Mouse (Mus musculus): Measurements from ENCODE around the gene Sept4.

Gene Sept4

DNA sequence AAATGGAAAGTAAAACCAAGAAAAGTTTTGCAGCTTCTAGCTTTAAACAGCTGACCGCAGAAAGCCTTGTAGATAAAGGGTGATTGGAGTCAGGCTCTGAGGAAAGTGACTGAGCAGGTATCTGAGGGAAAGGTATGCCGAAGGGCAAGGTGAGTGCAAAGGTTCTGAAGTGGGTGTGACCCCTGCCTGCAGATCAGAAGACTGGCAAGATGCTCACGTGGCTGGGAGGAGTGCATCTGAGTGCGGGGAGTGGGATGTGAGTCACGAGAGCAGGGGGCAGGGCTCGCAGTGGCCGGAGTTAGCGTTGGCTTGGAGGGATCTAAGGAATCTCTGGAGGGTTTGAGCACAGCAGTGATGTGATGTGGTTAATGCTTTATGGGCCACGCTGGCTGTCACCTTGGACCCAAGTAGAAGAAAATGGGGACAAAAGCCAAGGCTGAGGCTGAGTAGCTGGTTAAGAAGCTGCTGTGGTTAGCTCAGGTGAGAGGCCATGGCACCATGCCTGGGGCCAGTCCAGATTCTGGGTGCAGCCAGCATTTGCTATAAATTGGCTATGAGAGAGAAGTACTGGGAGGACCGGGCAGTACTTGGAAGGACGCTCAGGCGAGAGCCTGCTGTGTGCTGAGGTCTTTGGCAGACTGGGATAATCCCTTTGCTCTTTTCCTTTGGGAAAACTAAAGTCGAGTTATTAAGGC lies 30.8 kb downstream of the Sept4 start:
- no peak for DNase-seq (ENCODE audit: low read depth, low spot score)

DNA sequence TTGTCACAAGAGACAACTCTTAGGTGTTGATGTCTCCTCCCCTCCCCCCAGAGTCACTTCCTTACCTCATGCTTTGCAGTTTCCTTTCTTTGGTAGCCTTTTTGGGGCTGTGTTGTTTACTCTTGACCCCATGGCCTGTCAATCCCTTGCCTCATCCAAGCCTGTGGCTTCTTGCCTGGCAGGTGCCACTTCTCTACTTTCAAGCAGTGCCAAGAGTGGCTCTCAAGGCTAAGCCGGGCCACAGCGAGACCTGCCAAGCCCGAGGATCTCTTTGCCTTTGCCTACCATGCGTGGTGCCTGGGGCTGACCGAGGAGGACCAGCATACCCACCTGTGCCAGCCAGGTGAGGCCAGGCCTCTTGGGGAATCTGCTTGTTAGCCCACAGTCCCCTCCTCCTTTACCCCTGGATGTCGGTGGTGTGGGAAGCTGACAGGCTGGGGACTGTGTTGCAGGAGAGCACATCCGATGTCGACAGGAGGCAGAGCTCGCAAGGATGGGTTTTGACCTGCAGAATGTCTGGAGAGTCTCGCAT lies 31.7 kb downstream of the Sept4 start:
- DNase-seq (ENCODE audit: low read depth, low spot score): no peak

DNA sequence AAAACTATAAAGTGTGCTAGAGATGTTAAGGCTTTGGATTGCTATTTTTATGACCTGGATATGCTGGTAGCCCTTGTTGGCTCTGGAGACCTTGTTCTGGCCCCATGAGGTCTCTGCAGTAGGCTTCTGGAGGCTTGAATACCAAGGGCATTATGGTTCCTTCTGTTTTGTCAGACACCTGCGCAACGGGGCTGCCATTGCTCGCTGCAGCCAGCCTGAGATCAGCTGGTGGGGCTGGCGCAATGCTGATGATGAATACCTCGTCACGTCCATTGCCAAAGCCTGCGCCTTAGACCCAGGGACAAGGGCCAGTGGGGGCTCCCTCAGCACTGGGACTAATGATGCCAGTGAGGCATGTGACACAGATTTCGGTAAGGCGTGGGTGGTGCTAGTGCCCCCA lies 33.5 kb downstream of the Sept4 start:
- no peak for DNase-seq (ENCODE audit: low read depth, low spot score)

DNA sequence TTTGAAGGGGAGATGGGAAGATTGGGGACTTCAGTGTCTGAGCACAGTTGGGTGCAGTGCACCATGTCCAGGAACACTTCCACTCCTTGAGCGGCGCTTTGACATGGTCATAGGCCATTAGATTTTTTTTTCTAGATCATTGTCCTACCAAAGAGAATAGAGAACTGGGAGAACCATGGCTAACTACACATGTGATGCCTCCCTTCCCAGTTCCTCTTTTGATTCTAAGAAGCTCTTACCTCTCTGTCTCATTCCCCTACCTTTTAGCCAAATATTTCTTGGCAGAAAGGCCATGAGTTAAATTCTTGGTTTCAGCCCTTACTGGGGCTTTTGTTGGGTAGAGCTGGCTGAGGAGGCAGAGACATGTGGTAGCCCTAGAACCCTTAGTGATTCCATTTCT lies 34.9 kb downstream of the Sept4 start:
- no peak for DNase-seq (ENCODE audit: low read depth, low spot score)

DNA sequence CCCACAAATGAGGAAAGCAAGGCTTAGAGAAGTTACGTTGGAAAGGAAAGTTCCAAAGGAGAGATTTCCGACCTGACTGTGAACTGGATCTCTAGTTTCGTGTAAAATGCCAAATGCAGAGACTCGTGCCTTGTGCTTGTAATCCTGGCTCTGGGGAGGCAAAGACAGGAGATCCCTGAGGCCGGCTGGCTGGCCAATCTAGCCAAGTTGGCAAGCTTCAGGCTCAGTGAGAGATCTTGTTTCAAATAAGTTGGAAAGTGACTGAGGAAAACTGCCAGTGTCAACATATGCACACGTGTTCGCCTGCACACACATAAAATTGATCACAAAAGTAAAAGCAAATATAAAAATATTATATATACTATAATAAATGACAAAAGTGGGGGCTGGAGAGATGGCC lies 40.6 kb downstream of the Sept4 start:
- DNase-seq (ENCODE audit: low read depth, low spot score): no peak

DNA sequence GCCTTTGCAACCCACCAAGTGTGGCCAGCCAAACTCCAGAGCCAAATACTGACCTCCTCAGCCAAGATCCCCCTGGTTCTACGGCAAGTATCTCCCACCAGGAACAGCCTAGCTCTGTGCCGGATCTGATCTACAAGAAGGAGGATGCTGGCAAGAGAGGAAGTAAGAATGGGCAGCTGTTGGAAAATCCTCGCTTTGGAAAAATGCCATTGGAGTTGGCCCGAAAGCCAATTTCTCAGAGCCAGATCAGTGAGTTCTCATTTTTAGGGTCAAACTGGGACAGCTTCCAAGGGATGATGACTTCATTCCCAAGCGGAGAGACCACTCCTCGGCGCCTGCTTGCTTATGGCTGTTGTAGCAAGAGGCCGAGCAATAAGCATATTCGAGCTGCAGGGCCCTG lies 42.8 kb downstream of the Sept4 start:
- DNase-seq (ENCODE audit: low read depth, low spot score): no peak

DNA sequence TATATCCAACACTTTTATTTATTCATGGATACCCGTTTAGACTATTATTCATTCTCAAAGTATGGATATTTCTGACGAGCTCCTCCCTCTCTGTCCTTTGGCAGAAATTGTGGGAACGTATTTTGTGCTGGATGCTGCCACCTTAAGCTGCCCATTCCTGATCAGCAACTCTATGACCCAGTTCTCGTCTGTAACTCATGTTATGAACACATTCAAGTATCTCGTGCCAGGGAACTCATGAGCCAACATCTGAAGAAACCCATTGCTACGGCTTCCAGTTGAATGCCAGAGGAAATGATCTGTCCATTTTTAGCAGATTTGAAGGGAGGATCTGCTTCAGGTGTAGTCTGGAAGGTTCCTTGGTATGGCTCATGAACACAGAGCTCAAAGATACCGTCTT lies 45.3 kb downstream of the Sept4 start:
- DNase-seq (ENCODE audit: low read depth, low spot score): no peak

DNA sequence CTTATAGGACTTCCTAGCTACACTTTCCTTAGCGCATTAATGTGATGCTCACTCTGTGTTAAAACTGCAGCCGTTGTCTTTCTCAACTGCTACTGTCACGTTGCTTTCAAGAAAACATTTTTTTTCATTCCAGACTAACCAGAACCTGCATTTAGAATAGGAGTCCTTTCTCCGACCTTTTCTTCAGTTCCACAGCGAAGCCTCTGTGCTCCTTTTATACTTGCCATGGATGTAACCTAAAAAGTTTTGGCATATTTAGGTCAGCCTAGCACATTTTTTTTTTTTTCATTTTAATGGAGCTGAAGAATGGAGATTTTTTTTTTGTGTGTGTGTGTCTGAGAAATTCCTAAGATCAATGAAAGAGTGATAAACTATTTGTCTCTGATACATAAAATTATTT lies 46.8 kb downstream of the Sept4 start:
- DNase-seq (ENCODE audit: low read depth, low spot score): no peak

DNA sequence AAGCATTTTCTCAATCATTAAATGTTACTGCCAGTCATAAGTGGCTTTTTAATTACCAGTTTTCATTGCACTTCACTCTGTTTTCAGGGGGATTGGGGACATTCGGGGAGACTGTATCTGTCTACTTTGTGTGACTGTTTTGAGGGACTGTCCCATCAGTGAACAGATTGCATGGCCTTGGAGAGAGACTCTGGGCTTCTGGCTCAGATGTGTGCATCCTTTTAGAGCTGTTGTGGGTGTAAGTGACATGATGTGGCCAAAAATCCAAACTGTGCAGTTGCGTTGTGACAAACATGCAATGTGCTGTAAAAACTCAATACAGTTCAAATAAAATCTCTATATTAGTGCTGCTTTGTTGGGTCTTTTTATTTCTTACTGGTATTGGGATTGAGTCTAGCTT lies 47.2 kb downstream of the Sept4 start:
- DNase-seq (ENCODE audit: low read depth, low spot score): no peak

DNA sequence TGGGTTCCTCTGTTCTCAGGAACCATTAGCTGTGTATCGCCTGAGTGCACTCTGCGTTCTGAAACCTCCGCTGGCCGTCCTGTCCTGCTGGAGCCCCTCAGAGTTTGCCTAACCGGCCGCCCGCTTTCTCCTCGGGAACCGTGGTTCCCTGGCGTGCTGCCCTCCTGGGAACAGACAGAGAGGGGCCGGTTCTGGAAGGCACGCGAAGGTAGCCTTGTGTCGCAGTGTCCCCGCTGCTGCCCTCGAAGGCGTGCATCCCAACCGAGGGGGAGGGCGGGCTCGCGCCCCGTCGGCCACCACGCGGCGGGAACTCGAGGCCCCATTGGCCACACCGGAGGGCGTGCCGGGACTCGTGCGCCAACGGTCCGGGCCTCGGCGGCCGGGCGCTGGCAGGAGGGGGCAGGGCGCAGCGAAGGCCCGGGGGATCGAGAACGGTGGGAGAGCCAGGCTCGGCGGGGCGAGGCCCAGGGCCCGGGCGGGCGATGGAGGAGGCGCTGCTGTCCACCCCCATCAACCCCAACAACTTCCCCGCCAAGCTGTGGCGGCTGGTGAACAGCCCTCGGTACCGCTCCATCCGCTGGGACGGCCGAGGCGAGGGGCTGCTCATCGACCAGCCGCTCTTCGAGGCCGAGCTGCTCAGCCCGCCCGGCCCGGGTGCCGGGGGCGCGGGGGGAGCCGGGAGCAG lies 48.2 kb downstream of the Sept4 start, which contains the start of gene Hsf5:
TSS of gene Hsf5 (plus strand) at position 375 of the 685 bp plus-strand sequence.
- DNase-seq (ENCODE audit: low read depth, low spot score): peak; percentile 31

DNA sequence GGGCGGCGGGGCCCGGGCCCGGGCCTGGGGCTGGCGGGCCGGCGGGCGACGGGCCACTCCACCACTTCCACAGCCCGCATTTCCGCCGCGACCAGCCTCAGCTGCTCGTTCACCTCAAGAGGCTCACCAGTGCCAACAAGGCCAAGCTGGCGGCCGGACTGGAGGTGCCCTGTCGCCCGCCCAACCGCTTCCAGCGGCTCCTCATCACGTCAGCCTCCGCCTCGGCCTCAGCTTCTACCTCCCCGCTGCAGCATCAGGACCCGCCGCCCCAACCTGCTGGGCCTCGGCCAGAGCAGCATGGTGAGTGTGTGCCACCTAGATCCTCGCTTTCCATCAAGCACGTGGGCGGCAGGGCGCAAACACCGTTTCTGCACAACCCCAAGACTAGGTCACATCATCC lies 48.9 kb downstream of the Sept4 start:
- peak; percentile 26 for DNase-seq (ENCODE audit: low read depth, low spot score)

DNA sequence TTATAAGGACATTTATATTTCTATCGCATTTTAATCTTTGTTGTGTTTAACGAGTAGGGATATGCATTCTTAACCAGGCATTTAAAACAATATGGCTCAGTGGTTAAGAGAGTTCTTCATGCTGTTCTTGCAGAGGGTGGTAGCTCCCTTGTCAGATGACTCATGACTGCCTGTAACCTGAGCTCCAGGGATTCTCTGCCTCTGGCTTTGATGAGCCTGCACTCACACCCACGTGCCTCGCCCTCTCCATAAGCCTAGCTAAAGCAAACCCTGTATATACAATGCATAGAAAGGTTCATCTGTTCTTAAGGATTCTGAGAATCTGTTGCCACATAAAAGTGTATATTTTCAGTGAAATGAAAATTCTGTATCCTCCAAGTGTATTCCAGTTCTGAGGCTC lies 54.5 kb downstream of the Sept4 start:
- peak; percentile 46 for DNase-seq (ENCODE audit: low read depth, low spot score)

DNA sequence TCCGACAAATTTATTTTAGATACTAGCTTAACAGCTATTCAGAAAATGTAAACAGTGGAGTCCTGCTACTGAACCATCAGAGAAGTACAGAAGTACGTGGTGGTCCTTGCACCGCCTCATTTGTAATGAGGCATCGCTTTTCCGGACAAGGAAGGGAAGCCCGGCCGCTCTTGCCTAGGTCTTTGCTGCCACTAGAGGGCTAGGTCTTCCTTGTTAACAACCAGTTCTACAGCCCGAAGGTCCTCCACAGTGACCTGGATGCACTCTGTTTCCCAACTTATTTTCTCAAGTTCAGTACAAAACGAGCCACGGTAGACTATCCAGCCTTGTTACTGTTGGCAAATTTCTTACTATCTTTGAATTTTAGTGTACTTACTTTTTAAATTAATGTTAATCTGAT lies 61.2 kb downstream of the Sept4 start:
- peak; percentile 70 for DNase-seq (ENCODE audit: low read depth, low spot score)

DNA sequence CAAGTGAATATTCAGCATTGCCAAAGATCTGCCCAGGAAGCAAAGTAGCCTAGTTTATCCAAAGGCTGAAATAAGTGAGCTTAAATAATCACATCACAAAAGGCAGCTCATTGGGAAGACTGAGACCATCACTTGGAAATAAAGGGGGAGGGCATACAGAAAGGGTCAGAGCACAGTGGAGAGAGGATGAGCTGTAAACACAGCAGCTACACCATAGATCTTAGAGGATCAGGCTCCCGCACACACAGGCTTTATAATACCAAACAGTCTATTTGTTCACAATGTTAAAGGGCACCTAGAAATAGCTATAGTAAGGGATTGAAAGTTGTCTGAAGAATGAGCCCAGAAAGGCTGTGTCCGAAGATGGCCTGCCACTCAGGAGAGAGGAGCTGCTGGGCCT lies 70.1 kb downstream of the Sept4 start:
- peak; percentile 17 for DNase-seq (ENCODE audit: low read depth, low spot score)

DNA sequence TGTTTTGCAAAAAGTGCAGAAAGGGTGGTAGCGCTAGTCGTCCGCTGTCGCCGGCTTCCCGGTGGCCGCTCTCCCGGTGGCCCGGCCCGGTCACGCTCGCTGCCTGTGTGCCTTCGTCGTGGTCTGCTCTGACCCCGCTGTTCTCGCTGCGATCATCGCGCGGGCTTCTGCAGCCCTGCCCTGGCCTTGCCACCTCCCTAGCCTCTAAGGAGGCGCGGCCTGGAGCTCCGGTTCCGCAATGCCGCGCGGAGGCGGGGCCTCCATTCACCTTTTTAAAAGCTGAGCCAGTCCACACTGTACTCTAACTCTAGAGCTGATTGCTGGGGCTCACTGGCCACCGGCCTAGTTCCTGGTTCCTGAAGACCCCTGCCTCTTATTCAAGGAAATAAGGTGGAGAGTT lies 70.5 kb downstream of the Sept4 start:
- peak; percentile 69 for DNase-seq (ENCODE audit: low read depth, low spot score)
